Mouse (Mus musculus): ENCODE results near the gene Snx20. TPM values are rescaled to one million over a fixed set of nuclear protein-coding genes. Genes with fewer than 3 reads are reported as not detected.

The Snx20 gene
- polyA plus RNA-seq, 1 experiment from 2014 or later = 0.83 TPM

DNA sequence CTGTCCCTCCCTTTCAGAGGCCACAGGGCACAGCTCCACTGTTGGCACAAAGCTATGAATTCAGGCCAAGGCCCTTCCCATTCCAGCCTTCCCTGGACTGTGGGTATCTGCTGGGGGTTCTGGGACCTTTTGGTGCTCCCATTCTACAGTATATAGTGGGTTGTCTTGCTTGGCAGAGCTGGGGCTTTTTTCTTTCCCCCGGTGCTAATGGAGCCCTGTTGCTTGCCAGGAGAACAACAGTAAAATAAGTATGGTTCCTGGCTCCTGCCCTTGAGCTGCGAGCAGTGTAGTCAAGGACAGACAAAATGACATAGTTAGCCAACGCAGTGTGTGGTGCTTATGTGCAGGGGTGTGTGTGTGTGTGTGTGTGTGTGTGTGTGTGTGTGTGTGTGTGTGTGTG, 52.1 kb downstream of the Snx20 start:
- peaks cover 2% of the 10 kb centered on the region for H3K4me1 ChIP-seq (replicated peaks; ENCODE audit: control insufficient read depth, insufficient read depth, low read length)
- H3K9me3 ChIP-seq (ENCODE audit: control insufficient read depth, low read length) = no peaks in the 10 kb centered on the region
- H3K4me2 ChIP-seq (ENCODE audit: low read depth, low read length, severe bottlenecking) = no peak overlapping the region
- no peak overlapping the region for H3K4me3 ChIP-seq (ENCODE audit: low read depth, low read length)
- H3K27me3 ChIP-seq (ENCODE audit: control insufficient read depth, insufficient read depth, low read length) = no peaks in the 10 kb centered on the region
- no peak overlapping the region for H3K9ac ChIP-seq (ENCODE audit: low read length)
- no peaks in the 10 kb centered on the region for H3K36me3 ChIP-seq (ENCODE audit: control insufficient read depth, insufficient read depth, low read length)
- ATAC-seq (replicated peaks; ENCODE audit: low FRiP score) = no peak
- no peak overlapping the region for H3K27ac ChIP-seq (ENCODE audit: low read depth, low read length)
- WGBS = 96% methylated on average over 3 of the region's 3 CpGs
- DNase-seq (ENCODE audit: low spot score) = no peak

DNA sequence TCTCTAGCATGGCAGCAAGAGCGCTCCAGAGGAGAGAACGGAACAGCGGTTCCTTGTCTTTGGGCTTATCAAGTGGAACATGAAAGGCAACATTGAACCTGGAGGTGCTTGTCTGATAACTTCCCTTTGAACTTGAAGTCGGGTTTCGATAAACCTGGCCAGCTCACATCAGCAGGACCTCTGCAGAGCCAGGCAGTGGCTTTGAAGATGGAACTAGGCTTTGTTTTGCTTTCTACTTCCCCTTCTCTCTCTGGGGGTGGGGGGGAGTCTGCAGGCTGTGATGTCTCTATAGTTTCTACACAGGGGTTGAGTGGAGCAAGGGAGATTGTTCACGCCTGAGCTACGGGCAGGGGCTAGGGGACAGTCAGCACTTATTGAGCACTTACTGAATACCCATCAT, 55.1 kb downstream of the Snx20 start:
- Histone ChIP-seq H3K4me3 (ENCODE audit: low read depth, low read length) (no peak overlapping the region), H3K4me1 (replicated peaks; ENCODE audit: control insufficient read depth, insufficient read depth, low read length) (peaks cover 3% of the 10 kb centered on the region), H3K9me3 (ENCODE audit: control insufficient read depth, low read length) (no peaks in the 10 kb centered on the region), H3K27ac (ENCODE audit: low read depth, low read length) (no peak overlapping the region), H3K27me3 (ENCODE audit: control insufficient read depth, insufficient read depth, low read length) (no peaks in the 10 kb centered on the region), H3K9ac (ENCODE audit: low read length) (no peak overlapping the region), H3K36me3 (ENCODE audit: control insufficient read depth, insufficient read depth, low read length) (no peaks in the 10 kb centered on the region), H3K4me2 (ENCODE audit: low read depth, low read length, severe bottlenecking) (no peak overlapping the region)
- no peak for ATAC-seq (replicated peaks; ENCODE audit: low FRiP score)
- DNase-seq (ENCODE audit: low spot score) = no peak
- WGBS = 83% methylated on average over 7 of the region's 7 CpGs

DNA sequence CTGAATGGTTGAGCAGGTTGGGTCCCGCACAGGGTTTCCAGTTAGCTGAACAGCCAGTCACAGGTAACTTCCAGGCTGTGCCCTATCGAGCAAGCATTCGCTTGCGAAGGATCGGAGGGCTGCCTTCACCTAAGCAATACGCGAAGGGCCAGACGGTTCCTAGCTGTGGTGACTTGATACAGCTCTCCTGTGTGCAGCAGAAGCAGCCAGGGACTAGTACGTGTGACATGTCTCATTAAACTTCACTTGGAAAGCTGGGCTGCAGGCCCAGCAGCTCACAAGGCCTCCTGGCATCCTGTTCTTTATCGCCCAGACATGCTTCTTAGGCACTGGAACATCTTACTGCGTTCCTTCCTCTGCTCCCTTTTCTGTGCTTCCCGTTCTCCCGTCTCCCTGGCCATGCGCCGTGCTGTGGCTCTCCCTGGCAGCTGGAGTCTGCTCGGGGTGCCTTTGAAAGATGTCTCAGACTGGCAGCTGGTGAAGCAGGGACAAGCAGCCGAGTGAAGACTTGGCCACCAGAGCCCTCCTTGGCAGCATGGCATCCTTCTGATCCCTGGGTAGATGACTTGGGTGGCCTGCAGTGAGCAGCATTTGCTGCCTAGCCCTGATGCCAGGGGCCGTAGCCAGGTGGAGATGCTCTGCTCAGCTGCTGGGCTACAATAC, 56.1 kb downstream of the Snx20 start:
- no peak overlapping the region for H3K27ac ChIP-seq (ENCODE audit: low read depth, low read length)
- DNase-seq (ENCODE audit: low spot score) (no peak), ATAC-seq (replicated peaks; ENCODE audit: low FRiP score) (no peak)
- 85% methylated on average over 18 of the region's 18 CpGs for WGBS
- H3K9ac ChIP-seq (ENCODE audit: low read length) = no peak overlapping the region
- no peak overlapping the region for H3K4me2 ChIP-seq (ENCODE audit: low read depth, low read length, severe bottlenecking)
- no peaks in the 10 kb centered on the region for H3K9me3 ChIP-seq (ENCODE audit: control insufficient read depth, low read length)
- H3K4me1 ChIP-seq (replicated peaks; ENCODE audit: control insufficient read depth, insufficient read depth, low read length) = peaks cover 3% of the 10 kb centered on the region
- no peaks in the 10 kb centered on the region for H3K36me3 ChIP-seq (ENCODE audit: control insufficient read depth, insufficient read depth, low read length)
- H3K4me3 ChIP-seq (ENCODE audit: low read depth, low read length) = no peak overlapping the region
- H3K27me3 ChIP-seq (ENCODE audit: control insufficient read depth, insufficient read depth, low read length) = no peaks in the 10 kb centered on the region

DNA sequence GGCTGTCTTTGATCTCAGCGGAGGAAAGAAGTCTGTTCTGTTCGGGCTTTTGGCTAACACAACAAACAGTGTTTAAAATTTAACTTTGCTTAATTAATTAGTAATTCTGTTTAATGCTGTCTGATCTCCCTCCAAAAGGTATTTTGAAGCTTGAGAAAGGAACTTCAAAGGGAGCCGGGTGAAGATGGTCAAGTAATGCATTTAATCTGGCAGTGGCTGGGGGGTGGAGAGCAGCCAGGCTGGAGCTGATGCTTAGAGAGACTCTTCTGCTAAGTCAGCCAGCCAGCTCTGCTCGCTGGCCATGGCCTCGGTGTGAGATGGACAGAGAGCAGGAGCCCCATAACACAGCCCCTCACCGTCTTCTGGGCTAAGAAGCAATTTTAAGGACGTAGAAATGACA, 56.7 kb downstream of the Snx20 start:
- Histone ChIP-seq H3K27me3 (ENCODE audit: control insufficient read depth, insufficient read depth, low read length) (no peaks in the 10 kb centered on the region), H3K9ac (ENCODE audit: low read length) (no peak overlapping the region), H3K27ac (ENCODE audit: low read depth, low read length) (no peak overlapping the region), H3K4me2 (ENCODE audit: low read depth, low read length, severe bottlenecking) (no peak overlapping the region), H3K36me3 (ENCODE audit: control insufficient read depth, insufficient read depth, low read length) (no peaks in the 10 kb centered on the region), H3K4me1 (replicated peaks; ENCODE audit: control insufficient read depth, insufficient read depth, low read length) (peaks cover 3% of the 10 kb centered on the region), H3K9me3 (ENCODE audit: control insufficient read depth, low read length) (no peaks in the 10 kb centered on the region), H3K4me3 (ENCODE audit: low read depth, low read length) (no peak overlapping the region)
- DNase-seq (ENCODE audit: low spot score) (no peak), ATAC-seq (replicated peaks; ENCODE audit: low FRiP score) (no peak)
- 37% methylated on average over 7 of the region's 7 CpGs for WGBS

DNA sequence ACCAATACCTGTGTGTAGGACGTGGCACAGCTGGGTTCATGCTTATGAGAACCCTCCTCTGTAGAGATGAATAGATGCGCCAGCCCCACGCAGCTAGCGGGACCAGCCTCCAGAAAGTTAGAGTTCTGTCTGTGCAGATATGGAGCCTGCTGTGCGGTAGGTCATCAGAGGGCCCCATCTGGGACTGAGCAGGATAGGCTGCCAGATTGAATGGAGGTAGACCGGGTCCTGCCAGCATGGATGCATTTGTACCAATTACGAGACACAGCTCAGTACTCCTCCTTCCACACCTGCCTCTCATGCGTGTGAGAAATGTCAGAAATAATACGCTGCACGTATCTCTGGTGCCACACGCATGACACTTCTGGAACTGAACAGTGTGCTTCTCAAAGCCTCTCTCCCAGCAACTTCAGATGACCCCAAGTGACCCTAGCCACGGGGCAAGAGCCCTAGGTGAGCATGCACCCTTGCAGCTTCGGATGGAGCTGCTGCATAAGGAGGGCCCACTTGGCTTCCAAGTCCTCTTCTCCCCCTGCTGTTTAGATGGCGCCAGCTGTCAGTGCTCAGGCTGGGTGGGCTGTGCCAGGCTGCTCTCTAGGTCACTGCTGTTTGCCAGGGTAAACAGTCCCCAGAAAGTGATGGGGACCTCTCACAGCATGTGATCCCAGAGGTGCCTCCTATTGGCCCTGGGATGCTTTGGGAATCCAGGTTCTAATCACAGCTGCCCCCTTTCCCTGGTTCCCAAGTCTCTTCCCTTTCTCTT, 57.3 kb downstream of the Snx20 start:
- Histone ChIP-seq H3K4me1 (replicated peaks; ENCODE audit: control insufficient read depth, insufficient read depth, low read length) (peaks cover 3% of the 10 kb centered on the region), H3K9me3 (ENCODE audit: control insufficient read depth, low read length) (no peaks in the 10 kb centered on the region), H3K27me3 (ENCODE audit: control insufficient read depth, insufficient read depth, low read length) (no peaks in the 10 kb centered on the region), H3K9ac (ENCODE audit: low read length) (no peak overlapping the region), H3K27ac (ENCODE audit: low read depth, low read length) (no peak overlapping the region), H3K4me2 (ENCODE audit: low read depth, low read length, severe bottlenecking) (no peak overlapping the region), H3K4me3 (ENCODE audit: low read depth, low read length) (no peak overlapping the region), H3K36me3 (ENCODE audit: control insufficient read depth, insufficient read depth, low read length) (no peaks in the 10 kb centered on the region)
- ATAC-seq (replicated peaks; ENCODE audit: low FRiP score) (no peak), DNase-seq (ENCODE audit: low spot score) (no peak)
- WGBS = 70% methylated on average over 14 of the region's 14 CpGs

DNA sequence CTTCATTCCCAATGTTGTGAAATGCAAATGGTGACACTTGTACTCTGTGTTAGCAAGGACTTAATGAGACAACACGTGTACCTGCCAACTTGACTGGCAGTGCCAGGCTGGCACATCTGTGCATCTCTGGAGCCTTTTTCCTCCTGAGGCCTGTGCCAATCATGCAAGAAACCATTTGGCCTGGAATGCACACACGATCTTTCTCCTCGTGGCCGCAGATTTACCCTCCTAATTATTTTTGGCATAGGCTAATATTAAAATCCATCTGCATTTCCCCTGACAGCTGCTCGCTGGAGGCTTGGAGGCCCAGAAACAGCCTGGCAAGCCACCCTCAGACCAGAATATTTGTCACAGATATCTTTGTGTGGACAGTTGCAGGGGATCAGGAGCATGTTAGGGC, 58.3 kb downstream of the Snx20 start:
- Histone ChIP-seq H3K36me3 (ENCODE audit: control insufficient read depth, insufficient read depth, low read length) (no peaks in the 10 kb centered on the region), H3K9me3 (ENCODE audit: control insufficient read depth, low read length) (no peaks in the 10 kb centered on the region), H3K9ac (ENCODE audit: low read length) (no peak overlapping the region), H3K4me2 (ENCODE audit: low read depth, low read length, severe bottlenecking) (no peak overlapping the region), H3K27me3 (ENCODE audit: control insufficient read depth, insufficient read depth, low read length) (no peaks in the 10 kb centered on the region), H3K4me3 (ENCODE audit: low read depth, low read length) (no peak overlapping the region), H3K4me1 (replicated peaks; ENCODE audit: control insufficient read depth, insufficient read depth, low read length) (peaks cover 3% of the 10 kb centered on the region), H3K27ac (ENCODE audit: low read depth, low read length) (no peak overlapping the region)
- DNase-seq (ENCODE audit: low spot score) (no peak), ATAC-seq (replicated peaks; ENCODE audit: low FRiP score) (no peak)
- 80% methylated on average over 5 of the region's 5 CpGs for whole genome bisulfite sequencing

Other genes with a start within 250 kb of the Snx20 start
- 63.0 and 71.5 TPM in 2 replicates for gene Nkd1, start 114.8 kb downstream of the Snx20 start, polyA plus RNA-seq (2014; fragmentation: Nextera tagmentation; extraction: Ambion mirVana)
- gene Nod2, start 11.2 kb upstream of the Snx20 start, polyA plus RNA-seq (2014; fragmentation: Nextera tagmentation; extraction: Ambion mirVana) = 0.07 and 0.13 TPM in 2 replicates
- gene Cyld, start 60.9 kb upstream of the Snx20 start, polyA plus RNA-seq (2014; fragmentation: Nextera tagmentation; extraction: Ambion mirVana) = 12.9 and 13.2 TPM in 2 replicates